Mouse (Mus musculus): ENCODE measurements around the gene Stambp. TPM values are rescaled to one million over a fixed set of nuclear protein-coding genes. Genes with fewer than 3 reads are reported as not detected.

Gene Stambp
- polyA plus RNA-seq, 1 experiment from 2014 or later: 28.3 TPM

GRCm38 (mm10) chr6:83582938-83583270 lies 10.4 kb upstream of the Stambp start:
- Histone ChIP-seq H3K4me2 (replicated peaks; ENCODE audit: low read depth, low read length) (no peak overlapping the region), H3K4me1 (ENCODE audit: control insufficient read depth, insufficient read depth, low read length) (no peaks in the 10 kb centered on the region), H3K9ac (replicated peaks; ENCODE audit: low read depth, low read length) (no peak overlapping the region), H3K4me3 (ENCODE audit: low read depth, low read length) (no peak overlapping the region), H3K27me3 (ENCODE audit: control insufficient read depth, insufficient read depth, low read length) (no peaks in the 10 kb centered on the region), H3K27ac (ENCODE audit: low read length) (no peak overlapping the region), H3K9me3 (ENCODE audit: control insufficient read depth, low read depth, low read length) (no peaks in the 10 kb centered on the region), H3K36me3 (ENCODE audit: control insufficient read depth, insufficient read depth, low read length) (no peaks in the 10 kb centered on the region)
- ATAC-seq (ENCODE audit: insufficient number of reproducible peaks, insufficient read depth, low FRiP score, low read depth): 0 out of 2 replicates have a peak, but pooled peaks have one; percentile 23
- 3% methylated on average over 6 of the region's 6 CpGs for WGBS

GRCm38 (mm10) chr6:83582135-83582937 lies 9.8 kb upstream of the Stambp start:
- Histone ChIP-seq H3K4me2 (replicated peaks; ENCODE audit: low read depth, low read length) (no peak overlapping the region), H3K27ac (ENCODE audit: low read length) (no peak overlapping the region), H3K4me3 (ENCODE audit: low read depth, low read length) (no peak overlapping the region), H3K9ac (replicated peaks; ENCODE audit: low read depth, low read length) (no peak overlapping the region), H3K36me3 (ENCODE audit: control insufficient read depth, insufficient read depth, low read length) (no peaks in the 10 kb centered on the region), H3K4me1 (ENCODE audit: control insufficient read depth, insufficient read depth, low read length) (no peaks in the 10 kb centered on the region), H3K27me3 (ENCODE audit: control insufficient read depth, insufficient read depth, low read length) (no peaks in the 10 kb centered on the region), H3K9me3 (ENCODE audit: control insufficient read depth, low read depth, low read length) (no peaks in the 10 kb centered on the region)
- ATAC-seq (ENCODE audit: insufficient number of reproducible peaks, insufficient read depth, low FRiP score, low read depth): 0 out of 2 replicates have a peak, but pooled peaks have one; percentile 33
- 49% methylated on average over 20 of the region's 20 CpGs for WGBS

GRCm38 (mm10) chr6:83577534-83577933 lies 5.0 kb upstream of the Stambp start:
- Histone ChIP-seq H3K4me2 (replicated peaks; ENCODE audit: low read depth, low read length) (no peak overlapping the region), H3K27ac (ENCODE audit: low read length) (no peak overlapping the region), H3K4me3 (ENCODE audit: low read depth, low read length) (no peak overlapping the region), H3K4me1 (ENCODE audit: control insufficient read depth, insufficient read depth, low read length) (no peaks in the 10 kb centered on the region), H3K27me3 (ENCODE audit: control insufficient read depth, insufficient read depth, low read length) (no peaks in the 10 kb centered on the region), H3K9ac (replicated peaks; ENCODE audit: low read depth, low read length) (no peak overlapping the region), H3K9me3 (ENCODE audit: control insufficient read depth, low read depth, low read length) (no peaks in the 10 kb centered on the region), H3K36me3 (ENCODE audit: control insufficient read depth, insufficient read depth, low read length) (no peaks in the 10 kb centered on the region)
- ATAC-seq (ENCODE audit: insufficient number of reproducible peaks, insufficient read depth, low FRiP score, low read depth): no peak

- peaks cover 5% of the 10 kb centered on the region for H3K4me1 ChIP-seq (ENCODE audit: control insufficient read depth, insufficient read depth, low read length)
- no peaks in the 10 kb centered on the region for H3K27me3 ChIP-seq (ENCODE audit: control insufficient read depth, insufficient read depth, low read length)
- H3K36me3 ChIP-seq (ENCODE audit: control insufficient read depth, insufficient read depth, low read length): no peaks in the 10 kb centered on the region
- H3K4me3 ChIP-seq (ENCODE audit: low read depth, low read length): no peak overlapping the region
- WGBS: 78% methylated on average over 4 of the region's 4 CpGs
- H3K27ac ChIP-seq (ENCODE audit: low read length): no peak overlapping the region
- no peak overlapping the region for H3K9ac ChIP-seq (replicated peaks; ENCODE audit: low read depth, low read length)
- H3K9me3 ChIP-seq (ENCODE audit: control insufficient read depth, low read depth, low read length): no peaks in the 10 kb centered on the region
- H3K4me2 ChIP-seq (replicated peaks; ENCODE audit: low read depth, low read length): no peak overlapping the region
- no peak for ATAC-seq (ENCODE audit: insufficient number of reproducible peaks, insufficient read depth, low FRiP score, low read depth)
Measured at GRCm38 (mm10) chr6:83575609-83576008, 3.1 kb upstream of the Stambp start.

GRCm38 (mm10) chr6:83571840-83572667 lies 475 bp downstream of the Stambp start:
- WGBS: 4% methylated on average over 37 of the region's 37 CpGs
- peak overlapping the region; percentile 72 for H3K4me2 ChIP-seq (replicated peaks; ENCODE audit: low read depth, low read length)

GRCm38 (mm10) chr6:83568901-83569862 lies 3.3 kb downstream of the Stambp start:
- Histone ChIP-seq H3K27me3 (ENCODE audit: control insufficient read depth, insufficient read depth, low read length) (no peaks in the 10 kb centered on the region), H3K9me3 (ENCODE audit: control insufficient read depth, low read depth, low read length) (no peaks in the 10 kb centered on the region), H3K4me2 (replicated peaks; ENCODE audit: low read depth, low read length) (no peak overlapping the region), H3K4me3 (ENCODE audit: low read depth, low read length) (no peak overlapping the region), H3K4me1 (ENCODE audit: control insufficient read depth, insufficient read depth, low read length) (peaks cover 5% of the 10 kb centered on the region), H3K36me3 (ENCODE audit: control insufficient read depth, insufficient read depth, low read length) (peaks cover 6% of the 10 kb centered on the region; the same call in 1 of the 2 replicates), H3K9ac (replicated peaks; ENCODE audit: low read depth, low read length) (no peak overlapping the region), H3K27ac (ENCODE audit: low read length) (no peak overlapping the region)
- 68% methylated on average over 20 of the region's 20 CpGs for WGBS
- no peak for ATAC-seq (ENCODE audit: insufficient number of reproducible peaks, insufficient read depth, low FRiP score, low read depth)

More at GRCm38 (mm10) chr6:83571840-83572667, 475 bp downstream of the Stambp start:
- Histone ChIP-seq H3K27ac (ENCODE audit: low read length) (peak overlapping the region; percentile 58; the same call in 1 of the 2 replicates), H3K9me3 (ENCODE audit: control insufficient read depth, low read depth, low read length) (no peaks in the 10 kb centered on the region), H3K27me3 (ENCODE audit: control insufficient read depth, insufficient read depth, low read length) (no peaks in the 10 kb centered on the region), H3K4me3 (ENCODE audit: low read depth, low read length) (peak overlapping the region; percentile 62), H3K9ac (replicated peaks; ENCODE audit: low read depth, low read length) (peak overlapping the region; percentile 68), H3K36me3 (ENCODE audit: control insufficient read depth, insufficient read depth, low read length) (no peaks in the 10 kb centered on the region), H3K4me1 (ENCODE audit: control insufficient read depth, insufficient read depth, low read length) (peaks cover 5% of the 10 kb centered on the region)
- peak; percentile 93 for ATAC-seq (ENCODE audit: insufficient number of reproducible peaks, insufficient read depth, low FRiP score, low read depth)

GRCm38 (mm10) chr6:83555972-83556371 lies 16.6 kb downstream of the Stambp start:
- Histone ChIP-seq H3K4me2 (replicated peaks; ENCODE audit: low read depth, low read length) (no peak overlapping the region), H3K9me3 (ENCODE audit: control insufficient read depth, low read depth, low read length) (no peaks in the 10 kb centered on the region), H3K9ac (replicated peaks; ENCODE audit: low read depth, low read length) (no peak overlapping the region), H3K27ac (ENCODE audit: low read length) (no peak overlapping the region), H3K27me3 (ENCODE audit: control insufficient read depth, insufficient read depth, low read length) (no peaks in the 10 kb centered on the region), H3K36me3 (ENCODE audit: control insufficient read depth, insufficient read depth, low read length) (peaks cover 15% of the 10 kb centered on the region), H3K4me1 (ENCODE audit: control insufficient read depth, insufficient read depth, low read length) (no peaks in the 10 kb centered on the region), H3K4me3 (ENCODE audit: low read depth, low read length) (no peak overlapping the region)
- no peak for ATAC-seq (ENCODE audit: insufficient number of reproducible peaks, insufficient read depth, low FRiP score, low read depth)
- WGBS: 72% methylated on average over 6 of the region's 6 CpGs

- ATAC-seq (ENCODE audit: insufficient number of reproducible peaks, insufficient read depth, low FRiP score, low read depth): no peak
- no peaks in the 10 kb centered on the region for H3K9me3 ChIP-seq (ENCODE audit: control insufficient read depth, low read depth, low read length)
- H3K9ac ChIP-seq (replicated peaks; ENCODE audit: low read depth, low read length): no peak overlapping the region
- H3K4me3 ChIP-seq (ENCODE audit: low read depth, low read length): no peak overlapping the region
- 42% methylated on average over 5 of the region's 5 CpGs for WGBS
- no peak overlapping the region for H3K4me2 ChIP-seq (replicated peaks; ENCODE audit: low read depth, low read length)
- H3K4me1 ChIP-seq (ENCODE audit: control insufficient read depth, insufficient read depth, low read length): no peaks in the 10 kb centered on the region
- H3K27ac ChIP-seq (ENCODE audit: low read length): no peak overlapping the region
- H3K36me3 ChIP-seq (ENCODE audit: control insufficient read depth, insufficient read depth, low read length): peaks cover 3% of the 10 kb centered on the region; the same call in 1 of the 2 replicates
- H3K27me3 ChIP-seq (ENCODE audit: control insufficient read depth, insufficient read depth, low read length): no peaks in the 10 kb centered on the region
Measured at GRCm38 (mm10) chr6:83548346-83548745, 24.2 kb downstream of the Stambp start.
